Mouse (Mus musculus): ENCODE results near the gene Rap1gds1. TPM values are rescaled to one million over a fixed set of nuclear protein-coding genes. Genes with fewer than 3 reads are reported as not detected.

Gene Rap1gds1
- 50.3 and 55.5 TPM in 2 replicates for polyA plus RNA-seq (2014; fragmentation: Nextera tagmentation; extraction: Ambion mirVana)

DNA sequence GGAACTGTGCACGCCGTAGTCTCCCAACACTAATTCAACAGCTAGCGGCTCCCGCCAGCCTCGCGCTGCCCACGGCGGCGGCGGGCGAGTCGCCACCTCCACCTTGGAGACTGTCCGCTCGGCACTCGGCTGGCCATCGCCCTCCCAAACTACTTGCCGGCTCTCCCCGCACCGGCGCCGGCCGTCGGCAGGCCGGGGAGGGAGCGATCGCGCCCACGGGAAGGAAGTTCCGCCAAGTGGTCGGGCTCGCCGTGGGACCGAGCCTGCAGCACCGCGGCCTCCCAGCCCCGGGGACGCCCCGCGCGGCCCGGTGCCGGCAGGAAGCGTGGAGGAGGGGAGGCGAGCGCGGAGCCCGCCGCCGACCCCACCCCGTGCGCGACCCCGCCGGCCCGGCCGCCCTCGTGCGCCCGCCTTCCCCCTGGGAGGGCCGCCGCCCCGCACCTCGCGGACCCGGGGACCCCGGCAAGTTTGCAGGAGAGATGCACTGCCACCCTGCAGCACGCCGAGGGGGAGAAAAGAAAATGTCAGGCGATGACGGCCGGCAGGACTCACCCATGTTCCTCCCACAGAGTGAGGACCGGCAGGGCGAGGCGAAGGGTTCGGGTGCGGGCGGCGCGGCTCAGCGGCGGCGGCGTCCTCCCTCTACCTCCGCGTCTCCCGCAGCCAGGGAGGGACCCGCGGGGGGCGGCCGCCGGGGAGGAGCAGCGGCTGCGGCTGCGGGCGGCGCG lies at the start of gene Rap1gds1:
Rap1gds1 (minus strand) TSS at position 718 of the 728 bp plus-strand sequence.
- Histone ChIP-seq H3K27ac (ENCODE audit: low read depth, low read length) (peak within 1 kb of the TSS; percentile 99), H3K4me3 (ENCODE audit: low read depth, low read length) (peak within 1 kb of the TSS; percentile 92), H3K9ac (ENCODE audit: low read depth, low read length) (peak within 1 kb of the TSS; percentile 96), H3K4me1 (ENCODE audit: control insufficient read depth, insufficient read depth, low read length) (no peaks in the 10 kb centered on the region), H3K4me2 (peak within 1 kb of the TSS; percentile 85), H3K27me3 (ENCODE audit: control insufficient read depth, insufficient read depth, low read length) (no peaks in the 10 kb centered on the region), H3K9me3 (replicated peaks; ENCODE audit: control insufficient read depth, low read length) (0 out of 2 replicates have a peak, but pooled peaks cover 2% of the 10 kb centered on the region), H3K36me3 (ENCODE audit: control insufficient read depth, insufficient read depth, low read length) (no peaks in the 10 kb centered on the region)
- ATAC-seq (replicated peaks; ENCODE audit: insufficient number of reproducible peaks, low FRiP score, low TSS enrichment) = peak; percentile 70
- under 1% methylated on average over 83 of the region's 97 CpGs for WGBS (ENCODE audit: insufficient replicate concordance)

DNA sequence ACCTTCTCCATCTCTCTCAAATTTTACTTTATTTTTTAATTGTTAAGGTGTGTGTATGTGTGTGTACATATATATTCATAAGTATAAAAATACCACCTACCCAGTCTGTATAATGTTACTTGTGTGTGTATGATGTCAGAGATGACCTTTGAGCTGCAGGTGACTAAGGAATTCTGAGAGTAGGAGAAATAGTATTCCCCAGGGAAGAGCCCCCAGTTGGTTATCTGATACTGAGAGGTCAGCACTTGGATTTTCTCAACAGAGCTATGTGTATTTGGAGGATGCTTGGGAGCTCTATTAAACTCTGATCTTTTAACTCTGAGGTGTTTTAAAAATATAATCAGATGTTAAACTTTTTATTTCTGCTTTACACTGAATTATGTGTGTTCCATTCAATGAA lies 43.4 kb upstream of the Rap1gds1 start:
- H3K4me1 ChIP-seq (ENCODE audit: control insufficient read depth, insufficient read depth, low read length) = no peaks in the 10 kb centered on the region
- no peak overlapping the region for H3K9ac ChIP-seq (ENCODE audit: low read depth, low read length)
- H3K4me2 ChIP-seq = no peak overlapping the region
- no peak for ATAC-seq (replicated peaks; ENCODE audit: insufficient number of reproducible peaks, low FRiP score, low TSS enrichment)
- H3K27me3 ChIP-seq (ENCODE audit: control insufficient read depth, insufficient read depth, low read length) = no peaks in the 10 kb centered on the region
- no peak overlapping the region for H3K4me3 ChIP-seq (ENCODE audit: low read depth, low read length)
- no peak overlapping the region for H3K27ac ChIP-seq (ENCODE audit: low read depth, low read length)
- no peaks in the 10 kb centered on the region for H3K9me3 ChIP-seq (replicated peaks; ENCODE audit: control insufficient read depth, low read length)
- H3K36me3 ChIP-seq (ENCODE audit: control insufficient read depth, insufficient read depth, low read length) = no peaks in the 10 kb centered on the region

DNA sequence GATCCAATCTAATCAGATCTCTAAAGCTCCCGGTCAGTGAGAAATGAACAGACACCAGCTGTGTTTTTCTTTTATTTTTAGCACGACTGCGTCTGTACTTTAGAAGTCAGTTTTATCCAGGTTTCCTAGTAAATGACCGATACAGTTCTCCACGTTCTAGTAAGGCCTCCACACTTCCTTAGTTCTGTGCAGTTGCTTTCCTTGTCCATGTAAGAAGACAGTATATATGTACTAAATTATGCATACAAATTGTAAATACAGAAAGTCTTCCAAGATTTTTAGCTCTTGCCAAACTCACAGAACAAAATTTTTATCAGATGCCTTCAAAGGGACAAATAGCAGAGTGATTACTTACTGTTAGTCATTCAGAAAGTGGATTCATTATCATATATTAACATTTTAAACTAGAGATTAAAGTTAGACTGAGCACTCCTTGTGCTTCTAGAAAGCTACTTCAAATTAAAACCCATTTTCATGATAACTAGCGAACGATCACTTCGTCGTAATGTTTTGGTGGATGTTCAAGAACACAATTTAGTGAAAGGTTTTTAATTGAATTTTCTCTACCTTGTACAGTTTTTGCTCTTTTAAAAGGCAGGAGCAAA lies 41.8 kb upstream of the Rap1gds1 start:
- Histone ChIP-seq H3K9ac (ENCODE audit: low read depth, low read length) (no peak overlapping the region), H3K4me3 (ENCODE audit: low read depth, low read length) (no peak overlapping the region), H3K4me1 (ENCODE audit: control insufficient read depth, insufficient read depth, low read length) (no peaks in the 10 kb centered on the region), H3K27me3 (ENCODE audit: control insufficient read depth, insufficient read depth, low read length) (no peaks in the 10 kb centered on the region), H3K4me2 (no peak overlapping the region), H3K36me3 (ENCODE audit: control insufficient read depth, insufficient read depth, low read length) (no peaks in the 10 kb centered on the region), H3K9me3 (replicated peaks; ENCODE audit: control insufficient read depth, low read length) (no peaks in the 10 kb centered on the region), H3K27ac (ENCODE audit: low read depth, low read length) (no peak overlapping the region)
- WGBS (ENCODE audit: insufficient replicate concordance) = 73% methylated on average over 9 of the region's 9 CpGs
- ATAC-seq (replicated peaks; ENCODE audit: insufficient number of reproducible peaks, low FRiP score, low TSS enrichment) = no peak

DNA sequence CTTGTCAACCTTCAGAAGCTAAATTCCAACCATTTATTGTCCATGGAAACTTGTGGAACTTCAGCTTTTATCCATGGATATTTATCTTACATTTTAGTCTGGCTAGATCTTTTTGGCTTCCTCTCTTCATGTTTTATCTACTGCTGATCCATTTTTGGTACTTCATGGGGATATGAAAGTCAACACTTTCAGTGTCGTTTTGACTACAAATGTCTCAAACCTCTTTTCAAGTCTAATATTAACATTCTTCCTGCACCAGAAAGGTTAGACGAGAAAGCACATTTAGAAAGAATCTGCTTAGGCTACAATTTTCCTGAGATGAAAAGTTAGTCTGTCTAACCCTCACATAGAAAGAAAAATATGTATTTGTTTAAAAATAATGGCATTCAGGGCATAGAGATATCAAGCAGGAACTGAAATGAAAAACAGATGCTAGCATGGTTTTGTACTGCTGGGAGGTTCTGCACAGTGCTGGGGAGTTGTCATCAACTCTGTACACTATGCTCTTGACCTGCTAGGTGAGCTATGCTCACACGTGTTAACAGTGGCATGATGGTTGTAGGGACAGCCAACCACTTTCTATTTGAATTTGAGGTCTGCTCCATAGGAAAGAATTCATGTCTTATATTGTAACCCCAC lies 37.5 kb upstream of the Rap1gds1 start:
- Histone ChIP-seq H3K27me3 (ENCODE audit: control insufficient read depth, insufficient read depth, low read length) (no peaks in the 10 kb centered on the region; the same call in 1 of the 2 replicates), H3K4me2 (no peak overlapping the region), H3K9ac (ENCODE audit: low read depth, low read length) (no peak overlapping the region), H3K36me3 (ENCODE audit: control insufficient read depth, insufficient read depth, low read length) (no peaks in the 10 kb centered on the region), H3K27ac (ENCODE audit: low read depth, low read length) (no peak overlapping the region), H3K4me3 (ENCODE audit: low read depth, low read length) (no peak overlapping the region), H3K4me1 (ENCODE audit: control insufficient read depth, insufficient read depth, low read length) (no peaks in the 10 kb centered on the region), H3K9me3 (replicated peaks; ENCODE audit: control insufficient read depth, low read length) (no peaks in the 10 kb centered on the region)
- ATAC-seq (replicated peaks; ENCODE audit: insufficient number of reproducible peaks, low FRiP score, low TSS enrichment) = no peak
- 69% methylated on average over 3 of the region's 3 CpGs for WGBS (ENCODE audit: insufficient replicate concordance)

DNA sequence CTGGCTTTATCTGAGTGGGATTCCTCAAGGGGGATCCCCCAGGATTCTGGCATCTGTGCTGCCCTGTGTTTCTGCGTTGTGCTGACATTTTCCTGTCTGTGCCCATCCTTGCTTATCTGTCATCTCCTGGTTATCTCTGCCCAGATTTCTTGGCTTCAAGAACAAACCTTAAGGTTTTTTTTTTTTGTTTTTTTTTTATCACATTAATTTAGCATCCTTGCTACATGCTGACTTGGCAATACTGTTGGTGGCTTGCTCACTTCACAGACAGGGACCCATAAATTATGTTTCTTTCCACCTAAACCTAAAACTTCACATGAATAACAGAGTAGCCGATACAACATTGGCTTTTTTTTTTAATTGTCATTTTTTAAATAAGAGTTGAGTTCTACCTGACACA lies 36.9 kb upstream of the Rap1gds1 start:
- no peak for ATAC-seq (replicated peaks; ENCODE audit: insufficient number of reproducible peaks, low FRiP score, low TSS enrichment)
- Histone ChIP-seq H3K4me2 (no peak overlapping the region), H3K9ac (ENCODE audit: low read depth, low read length) (no peak overlapping the region), H3K4me3 (ENCODE audit: low read depth, low read length) (no peak overlapping the region), H3K27me3 (ENCODE audit: control insufficient read depth, insufficient read depth, low read length) (no peaks in the 10 kb centered on the region; the same call in 1 of the 2 replicates), H3K27ac (ENCODE audit: low read depth, low read length) (no peak overlapping the region), H3K9me3 (replicated peaks; ENCODE audit: control insufficient read depth, low read length) (no peaks in the 10 kb centered on the region), H3K36me3 (ENCODE audit: control insufficient read depth, insufficient read depth, low read length) (no peaks in the 10 kb centered on the region), H3K4me1 (ENCODE audit: control insufficient read depth, insufficient read depth, low read length) (no peaks in the 10 kb centered on the region)
- WGBS (ENCODE audit: insufficient replicate concordance) = 62% methylated on average over 2 of the region's 2 CpGs

DNA sequence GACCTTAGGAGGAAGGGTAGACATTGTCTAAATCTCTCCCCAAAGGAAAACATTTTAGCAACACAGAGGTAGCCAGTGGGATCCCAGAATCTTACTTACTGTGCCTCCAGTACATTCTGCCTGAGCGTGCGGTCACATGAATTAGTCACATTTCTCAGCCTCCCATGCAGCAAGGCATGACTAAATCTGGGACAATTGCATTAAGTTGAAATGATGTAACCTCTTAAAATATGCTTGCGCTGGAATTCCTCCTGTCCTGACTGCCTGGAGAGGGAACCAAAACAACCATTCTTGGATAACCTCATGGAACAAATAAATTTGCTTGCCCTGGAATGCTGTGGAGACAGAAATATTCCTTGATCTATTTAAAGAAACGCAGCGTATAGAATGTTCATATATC lies 33.2 kb upstream of the Rap1gds1 start:
- no peak overlapping the region for H3K27ac ChIP-seq (ENCODE audit: low read depth, low read length)
- 0 out of 2 replicates have a peak, but pooled peaks cover 2% of the 10 kb centered on the region for H3K4me1 ChIP-seq (ENCODE audit: control insufficient read depth, insufficient read depth, low read length)
- H3K4me2 ChIP-seq = no peak overlapping the region
- no peak overlapping the region for H3K9ac ChIP-seq (ENCODE audit: low read depth, low read length)
- ATAC-seq (replicated peaks; ENCODE audit: insufficient number of reproducible peaks, low FRiP score, low TSS enrichment) = no peak
- WGBS (ENCODE audit: insufficient replicate concordance) = 85% methylated on average over 5 of the region's 5 CpGs
- H3K9me3 ChIP-seq (replicated peaks; ENCODE audit: control insufficient read depth, low read length) = no peaks in the 10 kb centered on the region
- H3K4me3 ChIP-seq (ENCODE audit: low read depth, low read length) = no peak overlapping the region
- H3K27me3 ChIP-seq (ENCODE audit: control insufficient read depth, insufficient read depth, low read length) = no peaks in the 10 kb centered on the region; the same call in 1 of the 2 replicates
- no peaks in the 10 kb centered on the region for H3K36me3 ChIP-seq (ENCODE audit: control insufficient read depth, insufficient read depth, low read length)

DNA sequence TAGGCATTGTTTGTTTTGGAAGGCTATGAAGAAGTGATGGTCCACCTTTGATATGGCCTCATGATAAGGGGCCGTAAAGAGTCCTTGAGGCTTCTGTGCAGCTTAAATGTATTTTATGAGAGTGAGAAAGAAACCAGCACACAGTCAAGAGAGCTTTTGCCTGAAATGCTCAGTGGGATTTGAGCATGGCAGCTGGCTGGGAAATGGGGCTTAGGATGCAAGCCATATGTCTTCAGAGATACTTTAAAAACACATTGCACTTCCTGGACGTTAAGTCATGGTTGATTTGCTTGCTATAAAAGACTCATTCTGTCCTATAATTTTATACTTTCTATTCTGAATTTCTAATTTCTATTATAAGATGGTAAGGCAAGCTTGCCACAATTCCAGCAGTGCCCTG lies 28.9 kb upstream of the Rap1gds1 start:
- no peaks in the 10 kb centered on the region for H3K36me3 ChIP-seq (ENCODE audit: control insufficient read depth, insufficient read depth, low read length)
- no peak overlapping the region for H3K4me3 ChIP-seq (ENCODE audit: low read depth, low read length)
- no peak for ATAC-seq (replicated peaks; ENCODE audit: insufficient number of reproducible peaks, low FRiP score, low TSS enrichment)
- no peaks in the 10 kb centered on the region for H3K27me3 ChIP-seq (ENCODE audit: control insufficient read depth, insufficient read depth, low read length)
- no peak overlapping the region for H3K9ac ChIP-seq (ENCODE audit: low read depth, low read length)
- 59% methylated on average over 2 of the region's 2 CpGs for WGBS (ENCODE audit: insufficient replicate concordance)
- H3K4me1 ChIP-seq (ENCODE audit: control insufficient read depth, insufficient read depth, low read length) = 0 out of 2 replicates have a peak, but pooled peaks cover 2% of the 10 kb centered on the region
- H3K27ac ChIP-seq (ENCODE audit: low read depth, low read length) = no peak overlapping the region
- no peaks in the 10 kb centered on the region for H3K9me3 ChIP-seq (replicated peaks; ENCODE audit: control insufficient read depth, low read length)
- no peak overlapping the region for H3K4me2 ChIP-seq

DNA sequence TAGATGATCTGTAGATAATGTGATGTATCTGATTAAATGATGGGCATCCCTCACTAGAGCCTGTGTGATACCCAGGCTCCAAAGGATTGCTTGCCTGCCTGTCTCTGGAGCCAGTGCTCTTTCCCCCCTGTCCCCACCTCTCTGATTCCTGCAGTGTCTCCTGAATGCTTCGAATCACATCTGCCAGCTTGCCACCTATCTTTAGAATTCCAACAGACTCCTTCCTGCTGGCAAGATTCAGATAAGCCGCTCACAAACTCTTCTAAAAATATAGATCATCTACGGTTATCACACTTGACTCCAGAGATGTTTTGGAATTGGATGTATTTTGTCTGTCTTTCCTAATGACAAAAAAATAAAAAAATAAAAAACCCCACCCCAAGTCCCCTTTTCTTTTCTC lies 28.3 kb upstream of the Rap1gds1 start:
- no peaks in the 10 kb centered on the region for H3K9me3 ChIP-seq (replicated peaks; ENCODE audit: control insufficient read depth, low read length)
- H3K4me3 ChIP-seq (ENCODE audit: low read depth, low read length) = no peak overlapping the region
- H3K4me1 ChIP-seq (ENCODE audit: control insufficient read depth, insufficient read depth, low read length) = 0 out of 2 replicates have a peak, but pooled peaks cover 2% of the 10 kb centered on the region
- no peak overlapping the region for H3K9ac ChIP-seq (ENCODE audit: low read depth, low read length)
- H3K4me2 ChIP-seq = no peak overlapping the region
- no peaks in the 10 kb centered on the region for H3K27me3 ChIP-seq (ENCODE audit: control insufficient read depth, insufficient read depth, low read length)
- no peak overlapping the region for H3K27ac ChIP-seq (ENCODE audit: low read depth, low read length)
- ATAC-seq (replicated peaks; ENCODE audit: insufficient number of reproducible peaks, low FRiP score, low TSS enrichment) = no peak
- 29% methylated on average over 3 of the region's 3 CpGs for WGBS (ENCODE audit: insufficient replicate concordance)
- H3K36me3 ChIP-seq (ENCODE audit: control insufficient read depth, insufficient read depth, low read length) = no peaks in the 10 kb centered on the region

Data from heart, embryonic 11.5 days (tissue).